Mouse (Mus musculus): ENCODE measurements around the gene Ltn1. TPM values are rescaled to one million over a fixed set of nuclear protein-coding genes. Genes with fewer than 3 reads are reported as not detected.

The Ltn1 gene
- total and polyA plus RNA-seq, 2 experiments from 2014 or later = 17.5 to 18.5 TPM

DNA sequence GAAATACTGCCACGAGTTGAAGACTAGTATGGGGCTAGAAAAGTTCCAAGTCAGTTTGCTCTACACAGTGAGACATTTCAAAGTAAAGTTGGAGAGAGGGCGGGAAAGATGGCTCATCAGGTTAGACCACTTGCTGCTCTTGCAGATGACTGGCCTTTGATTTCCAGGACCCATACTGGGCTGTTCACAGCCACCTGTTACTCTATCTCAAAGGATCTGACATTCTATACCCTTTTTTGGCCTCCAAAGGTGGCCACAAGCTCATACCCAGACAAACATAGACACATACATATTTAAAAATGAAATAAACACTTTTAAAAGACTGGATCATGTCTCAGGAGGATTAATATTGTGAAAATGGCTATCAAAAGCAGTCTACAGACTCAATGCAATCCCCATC, 48.0 kb downstream of the Ltn1 start:
- Histone ChIP-seq H3K4me1 (ENCODE audit: insufficient read depth, low read length) (no peaks in the 10 kb centered on the region), H3K27me3 (ENCODE audit: insufficient read depth, low read length) (no peaks in the 10 kb centered on the region), H3K4me2 (ENCODE audit: low read depth, low read length, poor library complexity, severe bottlenecking) (no peak overlapping the region), H3K27ac (ENCODE audit: low read depth, low read length) (no peak overlapping the region), H3K9me3 (ENCODE audit: low read length) (no peaks in the 10 kb centered on the region), H3K36me3 (ENCODE audit: insufficient read depth, low read length) (peaks cover 36% of the 10 kb centered on the region), H3K9ac (replicated peaks; ENCODE audit: low read length, poor library complexity, severe bottlenecking) (no peak overlapping the region), H3K4me3 (ENCODE audit: low read depth, low read length) (no peak overlapping the region)
- DNase-seq (ENCODE audit: low spot score) = no peak
- 86% methylated on average over 2 of the region's 2 CpGs for WGBS
- no peak for TF ChIP-seq CTCF (IDR thresholded peaks at IDR 0.05)
- ATAC-seq (ENCODE audit: low FRiP score) = no peak

DNA sequence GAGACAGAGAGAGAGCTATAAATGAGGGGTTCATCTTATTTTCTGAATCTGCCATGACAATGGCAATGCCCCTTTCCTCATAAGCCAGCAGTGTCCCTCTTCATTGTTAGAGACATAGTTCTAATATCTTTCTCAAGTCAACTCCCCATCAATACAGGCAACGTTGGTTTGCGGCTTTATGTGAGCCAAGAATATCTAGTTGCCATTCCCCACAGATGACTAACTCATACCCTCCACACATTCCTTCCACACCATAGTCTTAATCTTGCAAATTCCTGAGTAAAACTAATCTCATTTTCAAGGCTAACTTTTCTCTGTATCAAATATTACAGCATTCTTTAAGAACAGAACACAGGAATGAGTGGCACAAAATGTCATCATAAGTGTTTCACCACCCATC, 49.4 kb downstream of the Ltn1 start:
- ATAC-seq (ENCODE audit: low FRiP score) = no peak
- no peak for TF ChIP-seq CTCF (IDR thresholded peaks at IDR 0.05)
- Histone ChIP-seq H3K36me3 (ENCODE audit: insufficient read depth, low read length) (peaks cover 36% of the 10 kb centered on the region), H3K9ac (replicated peaks; ENCODE audit: low read length, poor library complexity, severe bottlenecking) (no peak overlapping the region), H3K4me1 (ENCODE audit: insufficient read depth, low read length) (no peaks in the 10 kb centered on the region), H3K27ac (ENCODE audit: low read depth, low read length) (no peak overlapping the region), H3K4me3 (ENCODE audit: low read depth, low read length) (no peak overlapping the region), H3K4me2 (ENCODE audit: low read depth, low read length, poor library complexity, severe bottlenecking) (no peak overlapping the region), H3K27me3 (ENCODE audit: insufficient read depth, low read length) (no peaks in the 10 kb centered on the region), H3K9me3 (ENCODE audit: low read length) (no peaks in the 10 kb centered on the region)
- 95% methylated on average over 2 of the region's 2 CpGs for WGBS
- DNase-seq (ENCODE audit: low spot score) = no peak

DNA sequence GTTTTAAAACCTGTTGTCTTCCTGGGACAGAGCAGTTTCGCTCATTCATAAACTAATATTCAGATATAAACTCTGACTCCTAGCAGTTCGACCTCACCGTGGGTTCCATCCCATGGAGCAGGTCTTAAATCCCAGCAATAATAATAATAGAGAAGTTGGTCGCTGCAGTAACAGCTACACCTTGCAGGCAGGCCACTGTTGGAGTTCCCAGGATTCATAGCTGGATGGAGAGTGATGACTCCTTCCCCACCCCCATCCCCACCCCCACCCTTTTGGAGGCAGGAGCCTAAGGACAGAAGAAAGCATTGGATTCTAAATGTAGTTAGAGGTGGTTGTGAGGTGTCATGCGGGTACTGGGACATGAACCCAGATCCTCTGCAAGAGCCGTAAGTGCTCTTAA, 66.0 kb downstream of the Ltn1 start:
- Histone ChIP-seq H3K9ac (replicated peaks; ENCODE audit: low read length, poor library complexity, severe bottlenecking) (no peak overlapping the region), H3K27me3 (ENCODE audit: insufficient read depth, low read length) (no peaks in the 10 kb centered on the region), H3K4me1 (ENCODE audit: insufficient read depth, low read length) (no peaks in the 10 kb centered on the region), H3K4me2 (ENCODE audit: low read depth, low read length, poor library complexity, severe bottlenecking) (no peak overlapping the region), H3K4me3 (ENCODE audit: low read depth, low read length) (no peak overlapping the region), H3K27ac (ENCODE audit: low read depth, low read length) (no peak overlapping the region), H3K9me3 (ENCODE audit: low read length) (no peaks in the 10 kb centered on the region), H3K36me3 (ENCODE audit: insufficient read depth, low read length) (peaks cover 25% of the 10 kb centered on the region)
- TF ChIP-seq CTCF (IDR thresholded peaks at IDR 0.05) = no peak
- DNase-seq (ENCODE audit: low spot score) = no peak
- WGBS = 97% methylated on average over 6 of the region's 6 CpGs
- ATAC-seq (ENCODE audit: low FRiP score) = no peak

DNA sequence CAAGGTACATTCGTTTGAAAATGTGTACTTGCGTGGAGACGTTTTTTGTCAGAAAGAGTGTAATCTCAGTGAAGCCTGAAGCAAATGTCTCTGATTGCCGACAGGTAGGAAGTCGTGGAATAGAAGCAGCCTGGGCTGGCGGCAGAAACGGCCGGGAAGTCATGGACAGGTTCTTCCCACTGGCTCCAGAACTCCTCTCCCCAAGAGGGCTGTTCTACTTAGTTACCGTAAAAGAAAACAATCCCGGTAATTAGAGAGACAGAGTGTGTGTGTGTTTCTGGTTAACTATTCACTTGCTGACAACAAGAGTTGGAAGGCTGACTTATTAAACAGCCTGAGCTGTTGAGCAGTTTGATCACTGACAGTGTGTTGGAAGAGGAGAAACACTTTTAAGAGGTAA, 66.4 kb downstream of the Ltn1 start:
- H3K4me1 ChIP-seq (ENCODE audit: insufficient read depth, low read length) = no peaks in the 10 kb centered on the region
- ATAC-seq (ENCODE audit: low FRiP score) (no peak), DNase-seq (ENCODE audit: low spot score) (no peak)
- H3K27me3 ChIP-seq (ENCODE audit: insufficient read depth, low read length) = no peaks in the 10 kb centered on the region
- H3K36me3 ChIP-seq (ENCODE audit: insufficient read depth, low read length) = peaks cover 25% of the 10 kb centered on the region
- no peak overlapping the region for H3K27ac ChIP-seq (ENCODE audit: low read depth, low read length)
- WGBS = 93% methylated on average over 10 of the region's 10 CpGs
- no peak overlapping the region for H3K9ac ChIP-seq (replicated peaks; ENCODE audit: low read length, poor library complexity, severe bottlenecking)
- H3K4me3 ChIP-seq (ENCODE audit: low read depth, low read length) = no peak overlapping the region
- H3K9me3 ChIP-seq (ENCODE audit: low read length) = no peaks in the 10 kb centered on the region
- H3K4me2 ChIP-seq (ENCODE audit: low read depth, low read length, poor library complexity, severe bottlenecking) = no peak overlapping the region
- TF ChIP-seq CTCF (IDR thresholded peaks at IDR 0.05) = no peak

DNA sequence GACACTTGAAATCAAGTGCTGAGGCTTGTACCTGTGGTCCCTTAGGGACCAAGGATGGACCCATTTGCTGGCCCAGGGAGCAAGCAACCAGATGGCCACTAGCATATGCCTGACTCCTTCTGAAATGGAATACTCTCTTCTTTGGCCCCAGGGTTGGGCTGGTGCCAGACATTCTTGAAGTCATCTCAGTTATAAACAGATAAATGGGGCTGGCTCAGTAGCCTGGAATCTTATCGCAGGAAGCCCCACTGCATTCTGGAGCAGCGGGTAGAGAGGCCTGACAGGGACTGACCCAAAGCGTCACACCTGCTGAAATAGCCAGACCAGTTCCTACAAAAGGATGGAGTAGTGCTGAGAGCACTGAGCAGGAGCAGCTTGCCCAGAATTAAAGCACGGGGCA, 68.2 kb downstream of the Ltn1 start:
- H3K36me3 ChIP-seq (ENCODE audit: insufficient read depth, low read length) = peaks cover 25% of the 10 kb centered on the region
- ATAC-seq (ENCODE audit: low FRiP score) (no peak), DNase-seq (ENCODE audit: low spot score) (no peak)
- H3K4me2 ChIP-seq (ENCODE audit: low read depth, low read length, poor library complexity, severe bottlenecking) = no peak overlapping the region
- H3K4me1 ChIP-seq (ENCODE audit: insufficient read depth, low read length) = no peaks in the 10 kb centered on the region
- H3K9ac ChIP-seq (replicated peaks; ENCODE audit: low read length, poor library complexity, severe bottlenecking) = no peak overlapping the region
- H3K9me3 ChIP-seq (ENCODE audit: low read length) = no peaks in the 10 kb centered on the region
- H3K27ac ChIP-seq (ENCODE audit: low read depth, low read length) = no peak overlapping the region
- no peak overlapping the region for H3K4me3 ChIP-seq (ENCODE audit: low read depth, low read length)
- H3K27me3 ChIP-seq (ENCODE audit: insufficient read depth, low read length) = no peaks in the 10 kb centered on the region
- TF ChIP-seq CTCF (IDR thresholded peaks at IDR 0.05) = no peak
- 91% methylated on average over 4 of the region's 4 CpGs for WGBS

DNA sequence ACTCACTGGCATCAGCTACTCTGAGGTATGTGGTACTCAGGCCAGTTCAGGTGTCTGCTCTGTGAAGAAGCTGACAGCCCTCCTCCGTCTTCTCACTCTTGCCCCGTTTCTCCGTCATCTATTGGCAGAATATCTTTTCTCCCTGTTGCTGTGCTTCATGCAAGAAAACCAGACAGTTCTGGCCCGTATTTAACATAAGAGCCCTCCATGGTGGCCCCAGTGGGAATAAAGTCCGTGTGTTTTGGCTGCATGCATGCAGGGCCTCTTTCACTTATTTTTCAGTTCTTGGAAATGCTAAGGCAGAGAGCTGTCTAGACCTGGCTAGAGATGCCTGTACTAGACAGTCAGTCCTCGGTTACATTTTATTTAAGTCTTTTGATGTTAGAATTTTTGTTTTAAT, 72.3 kb downstream of the Ltn1 start:
- no peak for TF ChIP-seq CTCF (IDR thresholded peaks at IDR 0.05)
- 89% methylated on average over 6 of the region's 6 CpGs for WGBS
- Histone ChIP-seq H3K4me3 (ENCODE audit: low read depth, low read length) (no peak overlapping the region), H3K27ac (ENCODE audit: low read depth, low read length) (no peak overlapping the region), H3K9ac (replicated peaks; ENCODE audit: low read length, poor library complexity, severe bottlenecking) (no peak overlapping the region), H3K27me3 (ENCODE audit: insufficient read depth, low read length) (no peaks in the 10 kb centered on the region), H3K9me3 (ENCODE audit: low read length) (no peaks in the 10 kb centered on the region), H3K36me3 (ENCODE audit: insufficient read depth, low read length) (peaks cover 22% of the 10 kb centered on the region), H3K4me1 (ENCODE audit: insufficient read depth, low read length) (no peaks in the 10 kb centered on the region), H3K4me2 (ENCODE audit: low read depth, low read length, poor library complexity, severe bottlenecking) (no peak overlapping the region)
- no peak for ATAC-seq (ENCODE audit: low FRiP score)
- no peak for DNase-seq (ENCODE audit: low spot score)
